Mouse (Mus musculus) heart, embryonic 12.5 days (tissue): ENCODE results near the gene Pi16. TPM values are rescaled to one million over a fixed set of nuclear protein-coding genes. Genes with fewer than 3 reads are reported as not detected.

Experiments
- ATAC-seq: fragments of 200-750 bp; cut with Nextera tagmentation; 2 replicates; pipeline ENCODE4 v1.8.0; 2017; ENCODE audit warnings: moderate TSS enrichment, moderate library complexity; ENCODE audit not compliant: insufficient number of reproducible peaks, low FRiP score
- H3K27ac ChIP-seq: fragments of 300-500 bp; sonication (generic); 2 replicates; pipeline ENCODE4 v1.5.1; 2016; ENCODE audit warnings: mild to moderate bottlenecking, moderate library complexity; ENCODE audit not compliant: poor library complexity, severe bottlenecking
- H3K27me3 ChIP-seq: fragments of 300-500 bp; sonication (generic); replicated peaks from 2 replicates; pipeline ENCODE4 v1.6.1; 2016; ENCODE audit warnings: mild to moderate bottlenecking, moderate library complexity
- H3K36me3 ChIP-seq: fragments of 300-500 bp; sonication (generic); 2 replicates; pipeline ENCODE4 v1.6.1; 2016; ENCODE audit warnings: mild to moderate bottlenecking, moderate library complexity
- H3K4me1 ChIP-seq: fragments of 300-500 bp; sonication (generic); replicated peaks from 2 replicates; pipeline ENCODE4 v1.6.1; 2016; ENCODE audit warnings: mild to moderate bottlenecking
- H3K4me2 ChIP-seq: fragments of 300-500 bp; sonication (generic); 2 replicates; pipeline ENCODE4 v1.6.1; 2016; ENCODE audit warnings: mild to moderate bottlenecking, moderate library complexity
- H3K4me3 ChIP-seq: fragments of 300-500 bp; sonication (generic); 2 replicates; pipeline ENCODE4 v1.5.1; 2016; ENCODE audit warnings: mild to moderate bottlenecking
- H3K9ac ChIP-seq: fragments of 300-500 bp; sonication (generic); 2 replicates; pipeline ENCODE4 v1.6.1; 2016; ENCODE audit warnings: mild to moderate bottlenecking, moderate library complexity
- H3K9me3 ChIP-seq: fragments of 300-500 bp; sonication (generic); replicated peaks from 2 replicates; pipeline ENCODE4 v1.6.1; 2016; ENCODE audit warnings: mild to moderate bottlenecking, moderate library complexity
- WGBS: fragments of 180-500 bp; shearing (Covaris S2); methylation state at CpG from one replicate; pipeline ENCODE4 v1.1.7; 2016; 5-methylcytosine and 5-hydroxymethylcytosine counted together
- polyA plus RNA-seq: library from polyadenylated mRNA; unstranded; fragments of >200 nt; fragmentation: Nextera tagmentation; extraction: Ambion mirVana; gene quantifications from 2 replicates; pipeline ENCODE4 v1.2.1, GENCODE M21; 2016

Pi16 gene
- polyA plus RNA-seq, 1 experiment from 2014 or later = 4.0 TPM

- no peak for ATAC-seq
- 86% methylated on average over 7 of the region's 7 CpGs for WGBS
- Histone ChIP-seq H3K4me2 (no peak overlapping the region), H3K27ac (no peak overlapping the region), H3K4me3 (no peak overlapping the region), H3K36me3 (peaks cover 50% of the 10 kb centered on the region), H3K9me3 (no peaks in the 10 kb centered on the region), H3K27me3 (no peaks in the 10 kb centered on the region), H3K4me1 (no peaks in the 10 kb centered on the region), H3K9ac (no peak overlapping the region)
These were observed 25.7 kb upstream of the Pi16 start for GRCm38 (mm10) chr17:29291793-29292192.

GRCm38 (mm10) chr17:29292996-29293395 lies 24.5 kb upstream of the Pi16 start:
- Histone ChIP-seq H3K9ac (no peak overlapping the region), H3K9me3 (no peaks in the 10 kb centered on the region), H3K36me3 (peaks cover 57% of the 10 kb centered on the region), H3K27me3 (no peaks in the 10 kb centered on the region), H3K4me3 (no peak overlapping the region), H3K27ac (no peak overlapping the region), H3K4me2 (no peak overlapping the region), H3K4me1 (no peaks in the 10 kb centered on the region)
- ATAC-seq = no peak
- 78% methylated on average over 3 of the region's 3 CpGs for WGBS

- no peak overlapping the region for H3K4me3 ChIP-seq
- H3K4me2 ChIP-seq = no peak overlapping the region
- peaks cover 62% of the 10 kb centered on the region for H3K36me3 ChIP-seq
- no peak overlapping the region for H3K9ac ChIP-seq
- no peaks in the 10 kb centered on the region for H3K27me3 ChIP-seq
- no peaks in the 10 kb centered on the region for H3K9me3 ChIP-seq
- H3K27ac ChIP-seq = no peak overlapping the region
- no peak for ATAC-seq
- WGBS = 78% methylated on average over 9 of the region's 9 CpGs
- H3K4me1 ChIP-seq = no peaks in the 10 kb centered on the region
These were observed 23.5 kb upstream of the Pi16 start for GRCm38 (mm10) chr17:29293807-29294605.

DNA sequence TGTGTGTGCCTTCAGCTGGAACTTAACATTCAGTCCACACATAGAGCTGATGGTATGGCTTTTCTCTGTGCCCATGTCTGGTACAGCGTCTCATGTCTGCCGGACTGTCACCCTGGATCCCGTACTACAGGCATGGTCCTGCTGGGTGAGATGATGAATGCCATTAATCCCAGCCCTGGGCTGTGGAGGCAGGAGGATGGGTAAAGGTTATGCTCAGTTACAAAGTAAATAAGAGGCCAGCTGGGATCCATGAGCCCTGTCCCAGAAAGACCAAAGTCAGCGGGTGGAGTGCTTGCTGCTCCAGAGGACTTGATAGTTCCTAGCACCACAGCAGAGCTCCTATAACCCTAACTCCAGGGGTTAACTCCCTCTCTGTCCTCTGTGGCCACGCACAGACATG lies 21.6 kb upstream of the Pi16 start:
- no peak for ATAC-seq
- Histone ChIP-seq H3K9ac (no peak overlapping the region), H3K27me3 (no peaks in the 10 kb centered on the region), H3K4me3 (no peak overlapping the region), H3K4me1 (no peaks in the 10 kb centered on the region; the same call in none of the 2 replicates), H3K4me2 (no peak overlapping the region), H3K27ac (no peak overlapping the region), H3K9me3 (no peaks in the 10 kb centered on the region), H3K36me3 (peaks cover 74% of the 10 kb centered on the region)
- WGBS = 80% methylated on average over 5 of the region's 5 CpGs

- Histone ChIP-seq H3K9me3 (no peaks in the 10 kb centered on the region), H3K4me3 (no peak overlapping the region), H3K4me1 (peaks cover 13% of the 10 kb centered on the region), H3K36me3 (peaks cover 77% of the 10 kb centered on the region), H3K4me2 (no peak overlapping the region), H3K9ac (no peak overlapping the region), H3K27me3 (no peaks in the 10 kb centered on the region), H3K27ac (no peak overlapping the region)
- no peak for ATAC-seq
- WGBS = 63% methylated on average over 10 of the region's 10 CpGs
These were observed 20.2 kb upstream of the Pi16 start for GRCm38 (mm10) chr17:29297321-29297720.

DNA sequence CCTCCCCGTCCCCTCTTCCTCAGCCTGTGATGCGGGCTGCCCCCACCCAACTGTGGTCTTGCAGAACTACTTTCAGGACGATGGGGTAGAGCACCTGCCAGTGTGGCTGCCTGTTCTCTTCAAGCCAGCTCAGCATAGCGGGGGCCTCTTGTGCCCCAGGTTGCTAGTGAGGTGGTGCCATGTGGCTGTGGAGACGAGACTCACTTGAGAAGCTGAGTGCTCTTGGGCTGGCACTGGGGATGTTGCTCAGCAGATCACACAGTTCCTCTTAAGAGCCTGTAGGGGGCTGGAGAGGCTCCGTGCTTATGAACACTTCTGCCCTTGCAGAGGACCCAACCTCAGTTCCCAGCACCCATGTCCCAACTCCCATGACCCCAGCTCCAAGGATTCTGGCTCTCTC lies 19.7 kb upstream of the Pi16 start:
- Histone ChIP-seq H3K4me3 (no peak overlapping the region), H3K27me3 (no peaks in the 10 kb centered on the region), H3K4me1 (peaks cover 18% of the 10 kb centered on the region), H3K9ac (no peak overlapping the region), H3K9me3 (no peaks in the 10 kb centered on the region), H3K4me2 (no peak overlapping the region), H3K27ac (no peak overlapping the region), H3K36me3 (peaks cover 74% of the 10 kb centered on the region)
- 89% methylated on average over 6 of the region's 6 CpGs for WGBS
- ATAC-seq = no peak

DNA sequence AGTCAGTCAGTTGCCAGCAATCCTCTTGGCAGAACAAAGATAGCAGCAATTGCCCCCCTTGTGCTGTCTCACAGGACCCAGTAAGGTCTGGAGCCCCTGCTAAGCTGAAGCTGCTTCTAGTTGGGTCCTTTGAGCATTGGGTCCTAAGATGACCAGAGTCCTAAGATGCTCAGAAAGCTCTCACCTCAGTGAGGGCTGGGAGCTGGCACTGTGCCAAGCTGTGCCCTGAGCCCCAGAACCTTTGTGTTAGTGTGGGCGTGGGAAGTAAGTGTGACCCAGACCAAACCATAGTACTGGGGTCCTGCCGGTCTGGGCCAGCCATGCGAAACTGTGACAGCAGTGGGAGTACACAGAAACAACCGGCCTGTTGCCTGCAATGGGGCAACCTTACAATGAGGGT lies 18.2 kb upstream of the Pi16 start:
- no peak overlapping the region for H3K9ac ChIP-seq
- no peak overlapping the region for H3K4me3 ChIP-seq
- H3K4me1 ChIP-seq = peaks cover 31% of the 10 kb centered on the region
- H3K9me3 ChIP-seq = no peaks in the 10 kb centered on the region
- H3K27me3 ChIP-seq = no peaks in the 10 kb centered on the region
- no peak overlapping the region for H3K27ac ChIP-seq
- WGBS = 87% methylated on average over 4 of the region's 4 CpGs
- H3K36me3 ChIP-seq = peaks cover 64% of the 10 kb centered on the region
- H3K4me2 ChIP-seq = no peak overlapping the region
- no peak for ATAC-seq

GRCm38 (mm10) chr17:29300926-29301325 lies 16.6 kb upstream of the Pi16 start:
- H3K9me3 ChIP-seq = no peaks in the 10 kb centered on the region
- no peak overlapping the region for H3K4me3 ChIP-seq
- H3K27me3 ChIP-seq = no peaks in the 10 kb centered on the region; the same call in 1 of the 2 replicates
- H3K9ac ChIP-seq = no peak overlapping the region
- H3K36me3 ChIP-seq = peaks cover 48% of the 10 kb centered on the region
- no peak for ATAC-seq
- H3K27ac ChIP-seq = no peak overlapping the region
- H3K4me1 ChIP-seq = peaks cover 47% of the 10 kb centered on the region
- 93% methylated on average over 7 of the region's 7 CpGs for WGBS
- no peak overlapping the region for H3K4me2 ChIP-seq

- Histone ChIP-seq H3K4me1 (peaks cover 50% of the 10 kb centered on the region), H3K27ac (no peak overlapping the region), H3K27me3 (no peaks in the 10 kb centered on the region; the same call in 1 of the 2 replicates), H3K4me2 (no peak overlapping the region), H3K9ac (no peak overlapping the region), H3K36me3 (peaks cover 46% of the 10 kb centered on the region), H3K9me3 (no peaks in the 10 kb centered on the region), H3K4me3 (no peak overlapping the region)
- 94% methylated on average over 6 of the region's 6 CpGs for WGBS
- ATAC-seq = no peak
These were observed 16.1 kb upstream of the Pi16 start for GRCm38 (mm10) chr17:29301421-29301820.

DNA sequence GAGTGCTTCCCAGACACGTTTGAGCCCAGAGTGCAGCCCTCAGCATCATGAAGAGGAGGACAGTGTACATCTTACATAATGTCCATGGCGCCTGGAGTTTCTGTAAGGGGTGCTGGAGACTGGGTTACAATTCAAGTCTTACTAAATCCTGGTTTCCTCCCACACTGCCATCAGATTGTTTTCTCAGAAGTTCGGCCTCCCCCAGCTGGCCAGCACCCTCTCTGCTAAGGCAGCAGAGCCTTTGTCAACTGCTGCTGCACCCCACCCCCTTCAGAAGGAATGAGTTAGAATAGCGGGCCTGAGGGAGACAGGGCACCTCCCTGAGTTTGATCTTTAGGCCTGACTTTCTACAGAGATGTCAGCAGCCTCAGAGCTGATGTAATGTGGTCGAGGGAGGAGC lies 15.3 kb upstream of the Pi16 start:
- no peak overlapping the region for H3K4me2 ChIP-seq
- H3K4me3 ChIP-seq = no peak overlapping the region
- no peak overlapping the region for H3K27ac ChIP-seq
- H3K9ac ChIP-seq = no peak overlapping the region
- no peaks in the 10 kb centered on the region; the same call in 1 of the 2 replicates for H3K27me3 ChIP-seq
- H3K36me3 ChIP-seq = peaks cover 40% of the 10 kb centered on the region
- no peak for ATAC-seq
- WGBS = 58% methylated on average over 5 of the region's 5 CpGs
- no peaks in the 10 kb centered on the region for H3K9me3 ChIP-seq
- peaks cover 50% of the 10 kb centered on the region for H3K4me1 ChIP-seq

DNA sequence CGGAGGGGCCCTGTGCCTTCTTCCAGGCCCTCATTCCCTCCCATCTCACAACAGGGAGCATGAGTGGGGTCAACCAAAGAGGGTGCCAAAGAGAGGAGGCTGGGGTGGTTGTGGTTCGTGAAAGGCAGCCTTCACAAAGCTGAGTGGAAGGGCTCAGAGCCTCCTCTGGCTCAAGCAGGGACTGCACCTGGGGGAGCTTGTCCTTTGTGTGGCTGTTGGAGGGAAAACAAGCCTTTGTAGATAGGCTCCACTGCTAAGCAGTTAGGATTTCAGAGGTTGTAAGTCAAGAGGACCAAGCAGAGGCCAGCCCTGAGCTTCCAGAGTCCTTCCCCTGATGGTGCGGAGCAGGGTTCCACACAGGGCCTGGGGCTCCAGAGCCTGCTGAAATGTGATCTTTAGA lies 14.4 kb upstream of the Pi16 start:
- Histone ChIP-seq H3K9ac (0 out of 2 replicates have a peak overlapping the region, but pooled peaks have one; percentile 8), H3K4me2 (no peak overlapping the region), H3K36me3 (peaks cover 35% of the 10 kb centered on the region), H3K27ac (no peak overlapping the region), H3K4me1 (peaks cover 50% of the 10 kb centered on the region), H3K9me3 (no peaks in the 10 kb centered on the region), H3K4me3 (no peak overlapping the region), H3K27me3 (no peaks in the 10 kb centered on the region; the same call in 1 of the 2 replicates)
- WGBS = 48% methylated on average over 3 of the region's 3 CpGs
- no peak for ATAC-seq

- Histone ChIP-seq H3K36me3 (peaks cover 29% of the 10 kb centered on the region), H3K4me3 (no peak overlapping the region), H3K4me2 (no peak overlapping the region), H3K27ac (no peak overlapping the region), H3K9ac (no peak overlapping the region), H3K4me1 (peaks cover 50% of the 10 kb centered on the region), H3K27me3 (no peaks in the 10 kb centered on the region; the same call in 1 of the 2 replicates), H3K9me3 (no peaks in the 10 kb centered on the region)
- no peak for ATAC-seq
- 86% methylated on average over 3 of the region's 3 CpGs for WGBS
These were observed 13.6 kb upstream of the Pi16 start for GRCm38 (mm10) chr17:29303856-29304255.
